Mouse (Mus musculus): ENCODE results near the gene Myh11. TPM values are rescaled to one million over a fixed set of nuclear protein-coding genes. Genes with fewer than 3 reads are reported as not detected.

The Myh11 gene
- polyA plus RNA-seq, 1 experiment from 2014 or later = 2.4 TPM

DNA sequence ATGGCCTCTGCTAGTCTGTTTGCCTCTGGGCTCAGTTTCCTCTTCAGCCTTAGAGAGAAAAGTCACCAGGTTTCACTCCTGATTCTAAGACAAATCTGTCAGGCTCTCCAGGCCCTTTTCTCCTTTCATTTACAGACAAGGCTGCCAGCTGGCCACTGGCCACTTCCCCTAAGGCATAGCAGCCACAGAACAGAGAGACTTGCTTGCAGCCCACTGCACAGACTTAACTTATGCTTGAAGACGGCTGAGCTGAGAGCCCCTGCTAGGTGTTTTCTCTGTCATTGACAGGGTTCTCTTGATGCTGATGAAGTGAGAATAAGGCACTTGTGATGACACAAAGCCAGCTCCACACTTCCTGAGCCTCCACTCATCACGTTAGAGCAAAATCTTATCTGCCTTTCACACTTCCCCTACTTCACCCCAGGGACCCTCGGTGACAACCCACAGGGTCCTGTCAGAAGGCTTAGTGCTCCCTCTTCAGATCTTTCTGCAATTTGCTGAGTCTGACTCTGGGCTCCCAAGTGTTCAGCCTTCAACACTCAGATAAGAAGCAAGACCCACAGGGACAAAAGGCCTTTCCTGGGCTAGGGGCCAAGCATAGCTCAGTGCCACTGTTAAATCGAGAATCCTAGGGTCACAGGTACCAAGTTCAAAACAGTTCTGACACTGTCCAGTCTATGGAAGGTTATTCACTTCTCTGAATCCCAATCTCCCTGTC, 25.8 kb downstream of the Myh11 start:
- 38% methylated on average over 4 of the region's 4 CpGs for WGBS
- ATAC-seq (ENCODE audit: insufficient number of reproducible peaks, low FRiP score, low TSS enrichment, low read depth) = no peak
- H3K9ac ChIP-seq = no peak overlapping the region
- no peaks in the 10 kb centered on the region for H3K9me3 ChIP-seq (replicated peaks)
- H3K27me3 ChIP-seq = no peaks in the 10 kb centered on the region
- no peaks in the 10 kb centered on the region for H3K4me1 ChIP-seq
- H3K4me2 ChIP-seq (replicated peaks) = no peak overlapping the region
- no peak overlapping the region for H3K4me3 ChIP-seq (replicated peaks)
- no peaks in the 10 kb centered on the region for H3K36me3 ChIP-seq
- no peak overlapping the region for H3K27ac ChIP-seq (replicated peaks)

GRCm38 (mm10) chr16:14264504-14264903, 26.7 kb downstream of the Myh11 start:
- Histone ChIP-seq H3K9me3 (replicated peaks) (no peaks in the 10 kb centered on the region), H3K27me3 (no peaks in the 10 kb centered on the region), H3K4me3 (replicated peaks) (no peak overlapping the region), H3K4me2 (replicated peaks) (no peak overlapping the region), H3K27ac (replicated peaks) (no peak overlapping the region), H3K36me3 (no peaks in the 10 kb centered on the region), H3K9ac (no peak overlapping the region), H3K4me1 (no peaks in the 10 kb centered on the region)
- 69% methylated on average over 2 of the region's 2 CpGs for WGBS
- no peak for ATAC-seq (ENCODE audit: insufficient number of reproducible peaks, low FRiP score, low TSS enrichment, low read depth)

DNA sequence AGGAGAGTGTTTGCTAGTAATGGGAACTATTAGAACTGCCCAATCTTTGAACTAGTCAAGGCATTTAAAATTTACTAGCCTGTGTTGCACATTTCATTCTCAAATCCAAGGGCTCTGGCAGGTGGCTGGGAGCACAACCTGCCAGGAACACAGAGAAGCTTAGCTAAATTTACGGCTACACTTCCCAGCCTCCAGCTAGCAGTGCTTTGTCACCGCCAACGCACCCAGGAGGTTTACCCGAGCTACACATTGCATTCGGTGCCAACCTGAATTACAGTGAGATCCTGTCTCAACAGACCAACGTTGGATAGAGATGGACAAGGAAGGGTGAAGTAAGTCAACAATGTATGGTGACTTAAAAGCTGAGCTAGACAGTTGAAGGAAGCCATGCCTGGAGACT, 27.9 kb downstream of the Myh11 start:
- Histone ChIP-seq H3K9ac (no peak overlapping the region), H3K9me3 (replicated peaks) (no peaks in the 10 kb centered on the region), H3K4me3 (replicated peaks) (no peak overlapping the region), H3K4me1 (no peaks in the 10 kb centered on the region), H3K36me3 (no peaks in the 10 kb centered on the region), H3K27ac (replicated peaks) (no peak overlapping the region), H3K27me3 (no peaks in the 10 kb centered on the region), H3K4me2 (replicated peaks) (no peak overlapping the region)
- WGBS = 84% methylated on average over 6 of the region's 6 CpGs
- no peak for ATAC-seq (ENCODE audit: insufficient number of reproducible peaks, low FRiP score, low TSS enrichment, low read depth)

DNA sequence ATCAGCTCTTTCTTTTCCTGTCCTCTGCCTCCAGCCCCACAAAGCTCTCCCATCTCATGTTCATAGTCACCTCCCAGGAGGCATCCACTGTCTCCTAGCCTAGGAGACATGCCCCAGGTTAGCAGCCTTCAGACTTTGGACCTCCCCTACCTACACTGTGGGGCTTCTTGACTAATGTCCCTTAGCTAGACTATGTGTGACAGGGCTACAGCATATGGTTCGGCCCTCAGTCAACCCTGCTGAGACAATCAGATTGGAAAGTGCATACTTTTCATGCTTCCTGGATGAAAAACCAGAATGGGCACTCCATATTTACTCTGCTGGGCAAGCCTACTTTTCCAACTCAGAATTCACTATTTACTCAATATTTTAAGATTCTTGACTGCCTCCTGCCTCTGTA, 28.8 kb downstream of the Myh11 start:
- Histone ChIP-seq H3K9me3 (replicated peaks) (no peaks in the 10 kb centered on the region), H3K4me1 (no peaks in the 10 kb centered on the region), H3K27ac (replicated peaks) (no peak overlapping the region), H3K9ac (no peak overlapping the region), H3K27me3 (no peaks in the 10 kb centered on the region), H3K36me3 (no peaks in the 10 kb centered on the region), H3K4me2 (replicated peaks) (no peak overlapping the region), H3K4me3 (replicated peaks) (no peak overlapping the region)
- whole genome bisulfite sequencing = 79% methylated on average over 1 of the region's 1 CpGs
- ATAC-seq (ENCODE audit: insufficient number of reproducible peaks, low FRiP score, low TSS enrichment, low read depth) = no peak

DNA sequence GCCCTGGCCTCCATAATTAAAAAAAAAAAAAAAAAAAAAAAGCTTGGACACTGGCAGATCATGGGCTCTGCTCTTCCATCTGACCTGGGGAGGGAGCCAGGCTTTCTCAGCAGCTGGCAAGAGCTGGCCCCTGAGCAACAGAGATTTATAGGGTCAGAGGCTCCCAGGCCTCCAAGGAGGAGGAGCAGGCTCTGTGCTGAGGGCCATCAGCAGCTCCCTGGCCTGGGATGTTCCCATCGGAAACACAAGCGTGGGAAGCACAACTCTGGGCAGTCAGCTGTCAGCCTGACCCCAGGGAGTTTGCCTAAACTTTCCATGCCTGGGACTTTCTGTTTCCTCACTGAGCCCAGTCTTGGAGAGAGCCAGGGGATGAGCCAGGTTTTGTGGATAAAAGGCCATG, 32.3 kb downstream of the Myh11 start:
- Histone ChIP-seq H3K9me3 (replicated peaks) (no peaks in the 10 kb centered on the region), H3K4me2 (replicated peaks) (no peak overlapping the region), H3K27ac (replicated peaks) (no peak overlapping the region), H3K36me3 (no peaks in the 10 kb centered on the region), H3K27me3 (no peaks in the 10 kb centered on the region), H3K4me1 (no peaks in the 10 kb centered on the region), H3K9ac (no peak overlapping the region), H3K4me3 (replicated peaks) (no peak overlapping the region)
- no peak for ATAC-seq (ENCODE audit: insufficient number of reproducible peaks, low FRiP score, low TSS enrichment, low read depth)
- 38% methylated on average over 2 of the region's 2 CpGs for WGBS

DNA sequence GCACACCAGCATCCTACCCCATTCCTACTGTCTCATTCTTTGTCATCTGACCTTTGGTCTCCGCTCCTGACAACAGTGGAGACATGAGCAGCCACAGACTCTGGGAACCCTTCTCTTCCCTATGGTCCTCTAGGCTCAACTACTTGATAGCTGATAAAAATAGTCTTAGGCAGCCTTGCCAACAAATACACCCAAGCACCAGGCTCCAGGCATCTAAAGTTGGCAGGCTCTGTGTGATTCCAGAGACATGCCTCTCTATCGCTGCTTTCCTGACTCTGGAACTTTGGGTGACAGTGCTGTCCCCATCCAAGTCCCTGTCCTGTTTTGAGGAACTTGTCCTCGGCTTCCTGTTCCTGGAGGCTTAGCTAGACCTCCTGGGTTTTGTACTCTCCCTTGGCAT, 37.6 kb downstream of the Myh11 start:
- H3K4me1 ChIP-seq = no peaks in the 10 kb centered on the region
- 79% methylated on average over 3 of the region's 3 CpGs for WGBS
- ATAC-seq (ENCODE audit: insufficient number of reproducible peaks, low FRiP score, low TSS enrichment, low read depth) = no peak
- no peaks in the 10 kb centered on the region for H3K9me3 ChIP-seq (replicated peaks)
- no peak overlapping the region for H3K4me3 ChIP-seq (replicated peaks)
- H3K27ac ChIP-seq (replicated peaks) = no peak overlapping the region
- no peaks in the 10 kb centered on the region for H3K36me3 ChIP-seq
- H3K9ac ChIP-seq = no peak overlapping the region
- H3K27me3 ChIP-seq = no peaks in the 10 kb centered on the region
- H3K4me2 ChIP-seq (replicated peaks) = no peak overlapping the region

DNA sequence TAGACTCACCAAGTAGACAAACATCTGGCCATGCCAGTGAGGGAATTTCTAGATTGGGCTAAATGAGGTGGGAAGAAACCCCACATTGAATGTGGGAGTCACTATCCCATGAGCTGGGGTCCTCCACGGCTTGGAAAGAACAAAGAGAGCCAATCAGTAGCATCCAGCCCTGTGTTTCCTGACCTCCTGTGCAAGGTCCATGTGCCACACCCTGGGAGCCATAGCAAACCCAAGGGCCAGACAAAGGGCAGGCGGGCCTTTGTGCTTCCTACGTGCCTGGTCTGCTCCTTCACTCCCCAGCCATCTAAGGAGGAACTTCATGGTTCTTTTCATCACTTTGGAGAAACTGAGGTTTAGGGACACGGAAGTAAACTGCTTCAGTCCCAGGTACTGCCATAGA, 38.3 kb downstream of the Myh11 start:
- WGBS = 80% methylated on average over 4 of the region's 4 CpGs
- ATAC-seq (ENCODE audit: insufficient number of reproducible peaks, low FRiP score, low TSS enrichment, low read depth) = no peak

DNA sequence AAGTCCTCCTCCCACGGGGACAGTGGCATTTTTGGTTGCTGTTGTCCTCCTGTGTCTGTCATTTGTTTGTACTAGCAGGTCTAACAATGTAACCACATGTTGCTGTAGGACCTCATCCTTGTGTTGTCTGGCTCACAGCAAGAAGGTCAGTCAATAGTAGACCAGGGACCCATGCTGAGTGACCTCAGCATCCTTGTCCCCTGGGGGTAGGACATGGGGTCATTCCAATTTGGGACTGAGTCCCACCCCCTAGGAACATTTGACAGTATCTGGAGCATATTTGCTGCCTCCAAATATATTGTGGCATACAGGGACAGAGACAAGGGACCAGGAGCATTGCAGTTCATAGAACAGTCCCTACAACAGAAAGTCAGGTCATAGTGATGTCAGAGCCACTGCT, 41.3 kb downstream of the Myh11 start:
- Histone ChIP-seq H3K4me2 (replicated peaks) (no peak overlapping the region), H3K9ac (no peak overlapping the region), H3K27ac (replicated peaks) (no peak overlapping the region), H3K4me1 (no peaks in the 10 kb centered on the region), H3K9me3 (replicated peaks) (no peaks in the 10 kb centered on the region), H3K4me3 (replicated peaks) (no peak overlapping the region), H3K36me3 (no peaks in the 10 kb centered on the region), H3K27me3 (no peaks in the 10 kb centered on the region)
- WGBS = 60% methylated on average over 1 of the region's 1 CpGs
- no peak for ATAC-seq (ENCODE audit: insufficient number of reproducible peaks, low FRiP score, low TSS enrichment, low read depth)

More for the DNA sequence above, 38.3 kb downstream of the Myh11 start:
- no peaks in the 10 kb centered on the region for H3K27me3 ChIP-seq
- no peak overlapping the region for H3K9ac ChIP-seq
- H3K4me2 ChIP-seq (replicated peaks) = no peak overlapping the region
- no peaks in the 10 kb centered on the region for H3K4me1 ChIP-seq
- H3K9me3 ChIP-seq (replicated peaks) = no peaks in the 10 kb centered on the region
- no peak overlapping the region for H3K4me3 ChIP-seq (replicated peaks)
- H3K36me3 ChIP-seq = no peaks in the 10 kb centered on the region
- H3K27ac ChIP-seq (replicated peaks) = no peak overlapping the region

DNA sequence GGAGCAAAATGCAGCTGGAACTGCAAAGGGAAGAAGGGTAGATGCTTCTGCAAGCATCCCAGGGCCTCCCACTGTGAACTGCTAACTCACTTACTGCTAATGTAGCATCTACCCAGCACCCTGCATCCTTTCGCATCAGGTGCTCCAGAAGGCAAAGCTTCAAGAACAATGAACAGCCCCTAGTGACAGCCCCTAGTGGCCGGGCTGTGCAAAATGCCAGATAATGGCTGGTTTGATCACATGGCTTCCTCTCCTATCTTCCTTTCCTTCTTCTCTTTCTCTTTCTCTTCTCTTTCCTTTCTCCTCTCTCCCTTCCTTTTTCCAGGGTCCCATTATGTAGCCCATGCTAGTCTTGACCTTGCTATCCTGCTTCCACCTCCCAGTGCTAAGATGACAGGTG, 48.6 kb downstream of the Myh11 start:
- Histone ChIP-seq H3K27me3 (no peaks in the 10 kb centered on the region), H3K36me3 (no peaks in the 10 kb centered on the region), H3K9ac (no peak overlapping the region), H3K27ac (replicated peaks) (no peak overlapping the region), H3K4me2 (replicated peaks) (no peak overlapping the region), H3K4me1 (0 out of 2 replicates have a peak, but pooled peaks cover under 1% of the 10 kb centered on the region), H3K9me3 (replicated peaks) (no peaks in the 10 kb centered on the region), H3K4me3 (replicated peaks) (no peak overlapping the region)
- ATAC-seq (ENCODE audit: insufficient number of reproducible peaks, low FRiP score, low TSS enrichment, low read depth) = no peak
- WGBS = 37% methylated on average over 2 of the region's 2 CpGs

- Histone ChIP-seq H3K36me3 (no peaks in the 10 kb centered on the region), H3K9me3 (replicated peaks) (no peaks in the 10 kb centered on the region), H3K27me3 (no peaks in the 10 kb centered on the region), H3K27ac (replicated peaks) (no peak overlapping the region), H3K9ac (no peak overlapping the region), H3K4me1 (0 out of 2 replicates have a peak, but pooled peaks cover 5% of the 10 kb centered on the region), H3K4me3 (replicated peaks) (no peak overlapping the region), H3K4me2 (replicated peaks) (no peak overlapping the region)
- WGBS = 58% methylated on average over 3 of the region's 3 CpGs
- no peak for ATAC-seq (ENCODE audit: insufficient number of reproducible peaks, low FRiP score, low TSS enrichment, low read depth)
Observed at GRCm38 (mm10) chr16:14242059-14242458, 49.1 kb downstream of the Myh11 start.

GRCm38 (mm10) chr16:14237100-14237723, 54.0 kb downstream of the Myh11 start:
- 19% methylated on average over 6 of the region's 6 CpGs for WGBS
- H3K4me2 ChIP-seq (replicated peaks) = no peak overlapping the region
- 0 out of 2 replicates have a peak, but pooled peaks cover 5% of the 10 kb centered on the region for H3K4me1 ChIP-seq
- H3K9ac ChIP-seq = no peak overlapping the region
- ATAC-seq (ENCODE audit: insufficient number of reproducible peaks, low FRiP score, low TSS enrichment, low read depth) = no peak
- H3K27me3 ChIP-seq = no peaks in the 10 kb centered on the region
- H3K27ac ChIP-seq (replicated peaks) = no peak overlapping the region
- H3K9me3 ChIP-seq (replicated peaks) = no peaks in the 10 kb centered on the region
- H3K36me3 ChIP-seq = no peaks in the 10 kb centered on the region
- no peak overlapping the region for H3K4me3 ChIP-seq (replicated peaks)

GRCm38 (mm10) chr16:14215156-14215555, 76.0 kb downstream of the Myh11 start:
- no peak overlapping the region for H3K9ac ChIP-seq
- no peak for ATAC-seq (ENCODE audit: insufficient number of reproducible peaks, low FRiP score, low TSS enrichment, low read depth)
- H3K27me3 ChIP-seq = no peaks in the 10 kb centered on the region
- no peaks in the 10 kb centered on the region for H3K9me3 ChIP-seq (replicated peaks)
- no peak overlapping the region for H3K27ac ChIP-seq (replicated peaks)
- H3K4me2 ChIP-seq (replicated peaks) = no peak overlapping the region
- H3K4me1 ChIP-seq = no peaks in the 10 kb centered on the region
- no peak overlapping the region for H3K4me3 ChIP-seq (replicated peaks)
- 84% methylated on average over 3 of the region's 3 CpGs for WGBS
- no peaks in the 10 kb centered on the region for H3K36me3 ChIP-seq
